Mouse (Mus musculus): Measurements from ENCODE around the gene Capg.

DNA sequence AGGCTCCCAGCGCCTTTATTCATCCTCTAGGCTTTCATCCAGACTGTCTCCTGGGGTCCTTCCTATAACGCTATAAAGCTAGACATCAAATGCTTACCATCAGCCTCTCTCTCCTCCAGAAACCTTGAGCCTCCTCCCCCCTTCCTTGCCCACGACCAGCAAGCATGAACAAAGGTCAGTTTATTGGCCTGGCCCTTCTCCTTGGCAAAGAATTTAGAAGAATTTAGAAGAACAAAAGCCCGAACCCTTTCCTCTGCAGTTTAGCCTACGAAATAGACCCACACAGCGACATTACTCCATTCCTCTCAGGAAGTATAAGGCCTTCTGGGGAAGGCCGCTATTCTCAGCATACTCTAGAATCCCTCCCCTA is 31.1 kb upstream of the Capg start:
- TF ChIP-seq POLR2AphosphoS2 (IDR thresholded peaks at IDR 0.05; ENCODE audit: insufficient read length, low read depth), result no peak
- TF ChIP-seq POLR2A (IDR thresholded peaks at IDR 0.05; ENCODE audit: insufficient read length, low read depth), result no peak
- TF ChIP-seq CEBPB (IDR thresholded peaks at IDR 0.05; ENCODE audit: insufficient read depth, poor library complexity, severe bottlenecking), result no peak
- TF ChIP-seq E2F4 (IDR thresholded peaks at IDR 0.05; ENCODE audit: insufficient read depth), result no peak
- no peak for TF ChIP-seq REST (IDR thresholded peaks at IDR 0.05; ENCODE audit: insufficient read depth, insufficient read length)
- no peak for TF ChIP-seq MYOD1 (IDR thresholded peaks at IDR 0.05; ENCODE audit: control insufficient read depth in 1 of 3, insufficient read length in 2 of 3, low read depth in 2 of 3)
- no peak for TF ChIP-seq USF1 (IDR thresholded peaks at IDR 0.05; ENCODE audit: low read depth)
- TF ChIP-seq MAX (IDR thresholded peaks at IDR 0.05; ENCODE audit: low read depth), result no peak
- no peak for TF ChIP-seq TCF3 (IDR thresholded peaks at IDR 0.05; ENCODE audit: insufficient read length, low read depth)
- no peak for TF ChIP-seq SRF (IDR thresholded peaks at IDR 0.05; ENCODE audit: control insufficient read depth, insufficient read length, low read depth)
- TF ChIP-seq TCF12 (IDR thresholded peaks at IDR 0.05; ENCODE audit: insufficient read depth, poor library complexity, severe bottlenecking), result no peak

Data from myocyte (in vitro differentiated cells).